Mouse (Mus musculus) myocyte (in vitro differentiated cells): ENCODE measurements at regions not wholly inside any gene's neighbourhood (a gene's known extent, or its start where the extent isn't known, plus 50 kb on each side); places are given as distances from the start of the nearest gene placed in this dataset.

Experiments used
- H3K27me3 ChIP-seq: one replicate; pipeline ENCODE4 v1.6.1; 2011; ENCODE audit not compliant: control insufficient read depth, insufficient read depth, insufficient read length
- H3K36me3 ChIP-seq: one replicate; pipeline ENCODE4 v1.6.1; 2011; ENCODE audit not compliant: control insufficient read depth, insufficient read depth
- H3K4me2 ChIP-seq: one replicate; pipeline ENCODE4 v1.6.1; 2011; ENCODE audit warnings: low read depth, control low read depth
- H3K4me3 ChIP-seq: one replicate; pipeline ENCODE4 v1.5.1; 2011; ENCODE audit warnings: mild to moderate bottlenecking, control low read depth, moderate library complexity
- H3K79me2 ChIP-seq: one replicate; pipeline ENCODE4 v1.6.1; 2011; ENCODE audit not compliant: control insufficient read depth, insufficient read depth
- H3ac ChIP-seq: one replicate; pipeline ENCODE4 v1.6.1; 2011; ENCODE audit not compliant: control insufficient read depth, insufficient read length
- CEBPB ChIP-seq: IDR thresholded peaks from 2 replicates; pipeline ENCODE4 v1.6.1; 2011; ENCODE audit warnings: mild to moderate bottlenecking, moderate library complexity; ENCODE audit not compliant: poor library complexity, insufficient read depth, severe bottlenecking
- E2F4 ChIP-seq: IDR thresholded peaks from one replicate; pipeline ENCODE4 v1.6.1; 2011; ENCODE audit warnings: mild to moderate bottlenecking, control low read depth, moderate library complexity; ENCODE audit not compliant: insufficient read depth
- MAX ChIP-seq: IDR thresholded peaks from one replicate; pipeline ENCODE4 v1.6.1; 2011; ENCODE audit warnings: low read depth, mild to moderate bottlenecking, control low read depth
- MYOD1 ChIP-seq, 3 experiments: IDR thresholded peaks; one replicate each; pipeline ENCODE4 v1.6.1; 2011; ENCODE audit warnings: control low read depth in 2 of 3, low read depth in 2 of 3, mild to moderate bottlenecking in 2 of 3, moderate library complexity in 1 of 3; ENCODE audit not compliant: insufficient read length in 2 of 3, control insufficient read depth in 1 of 3
- MYOG ChIP-seq, 3 experiments: IDR thresholded peaks; one replicate each; pipeline ENCODE4 v1.6.1; 2011; ENCODE audit warnings: control low read depth in 2 of 3, low read depth in 2 of 3, mild to moderate bottlenecking in 2 of 3; ENCODE audit not compliant: insufficient read length in 2 of 3, control insufficient read depth in 1 of 3, insufficient read depth in 1 of 3
- POLR2A ChIP-seq: IDR thresholded peaks from one replicate; pipeline ENCODE4 v1.6.1; 2011; ENCODE audit warnings: low read depth, mild to moderate bottlenecking, control low read depth, moderate library complexity; ENCODE audit not compliant: insufficient read length
- POLR2AphosphoS2 ChIP-seq: IDR thresholded peaks from one replicate; pipeline ENCODE4 v1.6.1; 2011; ENCODE audit warnings: low read depth, control low read depth; ENCODE audit not compliant: insufficient read length
- REST ChIP-seq: IDR thresholded peaks from one replicate; pipeline ENCODE4 v1.6.1; 2011; ENCODE audit warnings: mild to moderate bottlenecking, control low read depth, moderate library complexity; ENCODE audit not compliant: insufficient read depth, insufficient read length
- SRF ChIP-seq: IDR thresholded peaks from one replicate; pipeline ENCODE4 v1.6.1; 2011; ENCODE audit warnings: low read depth; ENCODE audit not compliant: control insufficient read depth, insufficient read length
- TCF12 ChIP-seq: IDR thresholded peaks from one replicate; pipeline ENCODE4 v1.6.1; 2011; ENCODE audit warnings: mild to moderate bottlenecking, control low read depth; ENCODE audit not compliant: poor library complexity, insufficient read depth, severe bottlenecking
- TCF3 ChIP-seq: IDR thresholded peaks from one replicate; pipeline ENCODE4 v1.6.1; 2011; ENCODE audit warnings: low read depth, control low read depth; ENCODE audit not compliant: insufficient read length
- USF1 ChIP-seq: IDR thresholded peaks from one replicate; pipeline ENCODE4 v1.6.1; 2011; ENCODE audit warnings: low read depth, mild to moderate bottlenecking, control low read depth, moderate library complexity

GRCm38 (mm10) chr8:7489948-7490347 lies 1171.1 kb downstream of the Efnb2 start:
- Histone ChIP-seq H3K36me3 (no peaks in the 10 kb centered on the region), H3ac (no peak overlapping the region), H3K4me2 (no peak overlapping the region), H3K4me3 (no peak overlapping the region), H3K79me2 (no peaks in the 10 kb centered on the region), H3K27me3 (no peaks in the 10 kb centered on the region)
- TF ChIP-seq USF1: no peak
- TF ChIP-seq POLR2A: no peak
- no peak for TF ChIP-seq MYOG (IDR thresholded peaks at IDR 0.05; ENCODE audit: control insufficient read depth in 1 of 3, insufficient read depth in 1 of 3, insufficient read length in 2 of 3, low read depth in 2 of 3)
- no peak for TF ChIP-seq E2F4
- TF ChIP-seq TCF3: no peak
- TF ChIP-seq REST: no peak
- no peak for TF ChIP-seq CEBPB
- no peak for TF ChIP-seq TCF12
- TF ChIP-seq MAX: no peak
- TF ChIP-seq POLR2AphosphoS2: no peak
- no peak for TF ChIP-seq MYOD1 (IDR thresholded peaks at IDR 0.05; ENCODE audit: control insufficient read depth in 1 of 3, insufficient read length in 2 of 3, low read depth in 2 of 3)
- no peak for TF ChIP-seq SRF

GRCm38 (mm10) chr8:7472153-7472796 lies 1188.8 kb downstream of the Efnb2 start:
- Histone ChIP-seq H3K79me2 (no peaks in the 10 kb centered on the region), H3K4me2 (no peak overlapping the region), H3K4me3 (no peak overlapping the region), H3K27me3 (no peaks in the 10 kb centered on the region), H3ac (no peak overlapping the region), H3K36me3 (no peaks in the 10 kb centered on the region)
- TF ChIP-seq SRF (no peak), USF1 (no peak)

- TF ChIP-seq MAX: no peak
- no peak for TF ChIP-seq MYOD1 (IDR thresholded peaks at IDR 0.05; ENCODE audit: control insufficient read depth in 1 of 3, insufficient read length in 2 of 3, low read depth in 2 of 3)
- no peak for TF ChIP-seq POLR2AphosphoS2
- TF ChIP-seq MYOG (IDR thresholded peaks at IDR 0.05; ENCODE audit: control insufficient read depth in 1 of 3, insufficient read depth in 1 of 3, insufficient read length in 2 of 3, low read depth in 2 of 3): no peak
- TF ChIP-seq SRF: no peak
- TF ChIP-seq CEBPB: no peak
- TF ChIP-seq USF1: no peak
- Histone ChIP-seq H3K79me2 (no peaks in the 10 kb centered on the region), H3K4me3 (no peak overlapping the region), H3K27me3 (no peaks in the 10 kb centered on the region), H3ac (no peak overlapping the region), H3K4me2 (peak overlapping the region; percentile 12), H3K36me3 (no peaks in the 10 kb centered on the region)
These were observed 1191.8 kb downstream of the Efnb2 start for GRCm38 (mm10) chr8:7469261-7469660.

GRCm38 (mm10) chr8:7462798-7463197 lies 1198.2 kb downstream of the Efnb2 start:
- Histone ChIP-seq H3K27me3 (no peaks in the 10 kb centered on the region), H3K4me3 (no peak overlapping the region), H3K79me2 (no peaks in the 10 kb centered on the region), H3K36me3 (no peaks in the 10 kb centered on the region), H3K4me2 (no peak overlapping the region), H3ac (no peak overlapping the region)
- no peak for TF ChIP-seq TCF12
- no peak for TF ChIP-seq TCF3
- TF ChIP-seq MYOD1 (IDR thresholded peaks at IDR 0.05; ENCODE audit: control insufficient read depth in 1 of 3, insufficient read length in 2 of 3, low read depth in 2 of 3): no peak
- no peak for TF ChIP-seq REST
- no peak for TF ChIP-seq E2F4
- TF ChIP-seq POLR2AphosphoS2: no peak
- TF ChIP-seq CEBPB: no peak
- TF ChIP-seq MAX: no peak
- no peak for TF ChIP-seq MYOG (IDR thresholded peaks at IDR 0.05; ENCODE audit: control insufficient read depth in 1 of 3, insufficient read depth in 1 of 3, insufficient read length in 2 of 3, low read depth in 2 of 3)
- TF ChIP-seq SRF: no peak
- TF ChIP-seq POLR2A: no peak

GRCm38 (mm10) chr8:7449361-7449760 lies 1211.7 kb downstream of the Efnb2 start:
- Histone ChIP-seq H3ac (no peak overlapping the region), H3K4me2 (no peak overlapping the region), H3K36me3 (no peaks in the 10 kb centered on the region), H3K79me2 (no peaks in the 10 kb centered on the region), H3K4me3 (no peak overlapping the region), H3K27me3 (no peaks in the 10 kb centered on the region)
- no peak for TF ChIP-seq MAX
- TF ChIP-seq REST: no peak
- no peak for TF ChIP-seq SRF
- TF ChIP-seq TCF3: no peak
- TF ChIP-seq POLR2AphosphoS2: no peak
- no peak for TF ChIP-seq CEBPB
- no peak for TF ChIP-seq MYOG (IDR thresholded peaks at IDR 0.05; ENCODE audit: control insufficient read depth in 1 of 3, insufficient read depth in 1 of 3, insufficient read length in 2 of 3, low read depth in 2 of 3)
- TF ChIP-seq POLR2A: no peak
